Mouse (Mus musculus) intestine, embryonic 14.5 days (tissue): ENCODE data around the gene Atg13. TPM values are rescaled to one million over a fixed set of nuclear protein-coding genes. Genes with fewer than 3 reads are reported as not detected.
"Not testable (repeated sequence)": the region's sequence is repeated elsewhere in the genome, so short reads cannot be mapped to it uniquely, and the experiment has no call there.

ENCODE experiments used
- ATAC-seq: fragments of 200-750 bp; cut with Nextera tagmentation; replicated peaks from 2 replicates; pipeline ENCODE4 v1.8.0; 2017; ENCODE audit warnings: low read depth, moderate number of reproducible peaks, moderate TSS enrichment, moderate library complexity; ENCODE audit not compliant: low FRiP score, low TSS enrichment
- DNase-seq: peaks from one replicate; pipeline ENCODE4 v3.0.0-alpha.2; 2018; ENCODE audit warnings: low spot score
- H3K27ac ChIP-seq: fragments of 300-500 bp; sonication (generic); 2 replicates; pipeline ENCODE4 v1.5.1; 2014; ENCODE audit warnings: low read depth, mild to moderate bottlenecking, control low read depth
- H3K27me3 ChIP-seq: fragments of 300-500 bp; sonication (generic); replicated peaks from 2 replicates; pipeline ENCODE4 v1.6.1; 2014; ENCODE audit warnings: low read length, control low read depth; ENCODE audit not compliant: control insufficient read depth, insufficient read depth
- H3K36me3 ChIP-seq: fragments of 300-500 bp; sonication (generic); 2 replicates; pipeline ENCODE4 v1.6.1; 2014; ENCODE audit warnings: low read length, control low read depth; ENCODE audit not compliant: control insufficient read depth, insufficient read depth
- H3K4me1 ChIP-seq: fragments of 300-500 bp; sonication (generic); replicated peaks from 2 replicates; pipeline ENCODE4 v1.6.1; 2014; ENCODE audit warnings: low read length, control low read depth, mixed read lengths; ENCODE audit not compliant: control insufficient read depth, insufficient read depth
- H3K4me2 ChIP-seq: fragments of 300-500 bp; sonication (generic); 2 replicates; pipeline ENCODE4 v1.6.1; 2014; ENCODE audit warnings: low read length
- H3K4me3 ChIP-seq: fragments of 300-500 bp; sonication (generic); 2 replicates; pipeline ENCODE4 v1.5.1; 2014; ENCODE audit warnings: low read depth, low read length, control low read depth, mixed read lengths
- H3K9ac ChIP-seq: fragments of 300-500 bp; sonication (generic); 2 replicates; pipeline ENCODE4 v1.6.1; 2014; ENCODE audit warnings: mild to moderate bottlenecking, low read length
- H3K9me3 ChIP-seq: fragments of 300-500 bp; sonication (generic); 2 replicates; pipeline ENCODE4 v1.6.1; 2016; ENCODE audit warnings: low read length, control low read depth; ENCODE audit not compliant: control insufficient read depth
- WGBS: fragments of 180-500 bp; shearing (Covaris S2); extraction: QIAGEN DNeasy Blood & Tissue Kit; methylation state at CpG from one replicate; pipeline ENCODE4 v1.1.7; 2014; 5-methylcytosine and 5-hydroxymethylcytosine counted together
- polyA plus RNA-seq: library from polyadenylated mRNA; unstranded; fragments of >200 nt; fragmentation: Nextera tagmentation; extraction: Ambion mirVana; gene quantifications from 2 replicates; pipeline ENCODE4 v1.2.1, GENCODE M21; 2014

The Atg13 gene
- polyA plus RNA-seq, 1 experiment from 2014 or later, result 24.9 TPM

DNA sequence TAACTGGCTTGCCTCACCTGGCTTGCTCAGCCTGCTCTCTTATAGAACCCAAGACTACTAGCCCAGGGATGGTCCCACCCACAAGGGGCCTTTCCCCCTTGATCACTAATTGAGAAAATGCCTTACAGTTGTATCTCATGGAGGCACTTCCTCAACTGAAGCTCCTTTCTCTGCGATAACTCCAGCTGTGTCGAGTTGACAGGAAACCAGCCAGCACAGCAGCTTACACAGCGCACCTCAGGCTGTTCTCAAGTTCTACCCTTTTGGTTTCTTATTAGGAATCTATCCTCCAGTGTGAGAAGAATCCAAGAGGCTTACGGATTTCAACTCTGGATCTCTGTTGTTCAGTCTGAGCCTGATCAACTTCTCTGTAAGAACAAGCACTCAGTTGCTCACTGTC lies 15.1 kb upstream of the Atg13 start:
- WGBS, result 48% methylated on average over 4 of the region's 4 CpGs
- H3K9ac ChIP-seq, H3K4me2 ChIP-seq, H3K36me3 ChIP-seq, ATAC-seq, H3K9me3 ChIP-seq, H3K4me3 ChIP-seq, H3K4me1 ChIP-seq, H3K27me3 ChIP-seq, DNase-seq, H3K27ac ChIP-seq: not testable (repeated sequence)

DNA sequence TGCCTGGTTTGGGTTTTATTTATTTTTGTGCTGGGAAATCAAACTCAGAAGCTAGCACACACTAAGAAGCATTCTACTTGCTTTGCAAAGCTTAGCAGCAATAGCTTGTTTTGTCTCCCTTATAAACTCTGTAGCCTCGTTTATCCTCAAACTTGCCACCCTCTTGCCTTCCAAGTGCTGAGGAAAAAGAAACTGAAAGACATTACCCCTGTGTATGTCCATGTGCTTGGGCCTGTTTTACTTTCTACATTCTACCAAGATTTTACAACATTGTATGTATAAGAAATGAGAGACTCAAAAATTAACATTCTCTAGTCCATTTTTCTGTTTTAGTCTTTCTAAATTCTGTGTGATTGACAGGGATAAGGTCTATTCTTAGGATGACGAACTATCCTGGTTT lies 14.3 kb upstream of the Atg13 start:
- no peaks in the 10 kb centered on the region for H3K9me3 ChIP-seq
- 67% methylated on average over 2 of the region's 2 CpGs for WGBS

DNA sequence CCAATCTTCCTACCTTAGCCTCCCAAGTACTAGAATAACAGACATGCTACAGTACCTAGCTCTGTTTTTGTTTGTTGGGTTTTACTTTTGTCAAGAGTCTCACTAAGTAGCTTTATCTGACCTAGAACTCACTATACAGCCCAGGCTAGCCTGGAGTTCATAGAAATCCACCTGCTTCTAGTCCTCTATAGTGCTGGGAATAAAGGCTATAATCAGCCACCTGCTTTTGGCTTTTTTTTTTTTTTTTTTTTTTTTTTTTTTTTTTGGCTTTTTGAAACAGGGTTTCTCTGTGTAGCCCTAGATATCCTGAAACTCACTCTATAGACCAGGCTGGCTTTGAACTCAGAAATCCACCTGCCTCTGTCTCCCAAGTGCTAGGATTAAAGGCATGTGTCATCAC lies 13.6 kb upstream of the Atg13 start:
- Histone ChIP-seq H3K9ac (no peak overlapping the region), H3K27ac (no peak overlapping the region), H3K4me3 (no peak overlapping the region), H3K27me3 (no peaks in the 10 kb centered on the region), H3K4me1 (no peaks in the 10 kb centered on the region), H3K9me3 (no peaks in the 10 kb centered on the region), H3K36me3 (peaks cover 13% of the 10 kb centered on the region), H3K4me2 (no peak overlapping the region)
- ATAC-seq (no peak), DNase-seq (no peak)

More for the DNA sequence above, 14.3 kb upstream of the Atg13 start:
- H3K9ac ChIP-seq, result no peak overlapping the region
- peaks cover 13% of the 10 kb centered on the region for H3K36me3 ChIP-seq
- no peaks in the 10 kb centered on the region for H3K4me1 ChIP-seq
- no peak for ATAC-seq
- no peaks in the 10 kb centered on the region for H3K27me3 ChIP-seq
- DNase-seq, result no peak
- no peak overlapping the region for H3K27ac ChIP-seq
- H3K4me3 ChIP-seq, result no peak overlapping the region
- H3K4me2 ChIP-seq, result no peak overlapping the region

DNA sequence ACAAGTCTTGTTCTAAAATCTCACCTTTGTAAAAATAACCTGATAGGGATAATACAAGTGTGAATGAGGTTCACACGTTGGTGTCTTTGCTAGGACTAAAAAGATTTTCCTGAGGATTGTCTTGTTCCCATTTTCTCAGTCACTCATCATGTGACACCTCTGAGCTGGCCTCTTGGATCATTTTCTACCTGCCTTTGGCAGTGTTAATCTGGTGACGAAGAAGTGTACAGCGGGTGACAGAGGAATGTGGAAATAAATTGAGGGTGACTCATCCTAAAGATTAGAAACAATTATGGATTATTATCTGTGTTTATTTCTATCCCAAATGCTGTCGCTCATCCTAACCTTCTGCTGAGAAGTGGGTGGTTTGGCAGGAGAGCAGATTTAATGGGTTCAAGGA lies 13.0 kb upstream of the Atg13 start:
- peaks cover 18% of the 10 kb centered on the region for H3K36me3 ChIP-seq
- 74% methylated on average over 4 of the region's 4 CpGs for WGBS
- no peak overlapping the region for H3K4me2 ChIP-seq
- no peaks in the 10 kb centered on the region for H3K27me3 ChIP-seq
- H3K27ac ChIP-seq, result no peak overlapping the region
- H3K9ac ChIP-seq, result no peak overlapping the region
- DNase-seq (no peak), ATAC-seq (no peak)
- H3K4me1 ChIP-seq, result no peaks in the 10 kb centered on the region
- H3K9me3 ChIP-seq, result no peaks in the 10 kb centered on the region
- H3K4me3 ChIP-seq, result no peak overlapping the region

DNA sequence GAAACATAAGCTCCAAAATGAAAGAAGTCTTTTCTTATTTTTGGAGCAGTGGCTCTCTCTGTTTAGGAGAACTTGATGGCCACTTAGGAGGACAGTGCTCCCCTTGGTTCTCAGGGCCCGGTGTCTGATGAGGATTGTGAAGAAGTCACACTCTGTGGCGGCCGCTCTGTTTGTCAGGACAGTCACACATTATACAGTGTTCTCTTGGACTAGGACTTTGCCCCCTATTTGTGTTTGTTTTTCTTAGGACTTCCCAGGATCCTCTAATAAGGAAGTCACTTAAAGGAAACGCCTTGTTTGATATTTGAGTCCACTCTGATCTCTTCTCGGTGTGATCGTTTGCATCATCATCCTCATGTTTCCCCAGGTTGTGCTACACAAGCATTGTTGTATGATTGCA lies 7.9 kb upstream of the Atg13 start:
- Histone ChIP-seq H3K4me1 (no peaks in the 10 kb centered on the region), H3K4me3 (no peak overlapping the region), H3K27ac (no peak overlapping the region), H3K27me3 (no peaks in the 10 kb centered on the region), H3K9ac (no peak overlapping the region), H3K4me2 (0 out of 2 replicates have a peak overlapping the region, but pooled peaks have one; percentile 12), H3K36me3 (peaks cover 25% of the 10 kb centered on the region), H3K9me3 (no peaks in the 10 kb centered on the region)
- DNase-seq (no peak), ATAC-seq (peak; percentile 82)
- WGBS, result 64% methylated on average over 6 of the region's 6 CpGs

DNA sequence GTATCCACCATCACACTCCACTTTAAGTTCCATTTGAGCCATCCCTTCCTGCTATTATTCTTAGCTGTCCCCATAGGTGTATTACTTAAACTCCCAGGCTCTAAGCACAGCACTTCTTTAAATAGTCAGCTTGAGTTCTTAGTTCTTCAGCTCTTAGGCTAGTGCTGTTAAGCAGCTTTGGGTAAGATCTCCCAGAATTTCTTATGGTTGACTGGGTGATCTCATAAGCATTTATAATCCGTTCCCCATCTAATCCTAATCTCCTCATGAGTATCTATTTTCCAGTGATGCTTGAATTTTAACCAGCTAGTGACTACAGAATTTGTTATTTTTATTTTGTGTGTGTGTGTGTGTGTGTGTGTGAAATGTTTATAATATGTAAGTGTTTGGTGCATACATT lies 4.5 kb upstream of the Atg13 start:
- no peak for DNase-seq

DNA sequence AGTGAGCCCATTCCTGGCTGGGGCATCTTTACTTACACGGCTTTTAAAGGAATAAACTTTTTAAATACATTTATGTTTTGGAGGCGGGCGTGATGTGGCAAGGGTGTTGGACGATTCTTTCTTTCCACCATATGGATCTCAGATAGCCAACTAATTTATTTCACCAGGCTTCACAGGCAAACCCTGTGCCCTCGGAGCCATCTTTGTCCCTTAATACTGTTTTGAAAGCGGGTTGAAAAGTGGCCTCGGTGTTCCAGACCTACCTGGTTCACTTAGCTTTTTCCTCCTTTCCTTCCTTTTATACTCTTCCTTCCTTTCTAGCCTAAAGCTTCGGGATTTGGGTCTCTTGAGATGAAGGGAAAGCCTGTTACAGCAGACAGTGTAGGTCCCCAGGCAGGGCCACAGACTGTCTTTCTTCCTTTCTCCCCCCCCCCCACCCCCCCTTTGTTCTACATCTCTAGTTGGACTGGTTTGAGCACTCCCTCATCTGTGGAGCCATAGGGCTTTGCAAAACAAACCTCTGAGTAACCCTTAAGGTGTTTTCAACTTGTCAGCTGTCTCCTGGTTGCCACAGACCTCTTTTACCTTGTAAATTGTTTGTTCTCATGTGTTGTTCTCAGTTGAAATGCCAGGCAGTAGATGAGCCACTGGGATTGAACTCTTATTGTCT lies 1.0 kb upstream of the Atg13 start:
- Histone ChIP-seq H3K4me2 (peak overlapping the region; percentile 62), H3K36me3 (no peaks in the 10 kb centered on the region), H3K4me3 (peak overlapping the region; percentile 72), H3K27me3 (no peaks in the 10 kb centered on the region), H3K4me1 (peaks cover 12% of the 10 kb centered on the region; the same call in 1 of the 2 replicates), H3K9me3 (no peaks in the 10 kb centered on the region), H3K27ac (peak overlapping the region; percentile 74), H3K9ac (peak overlapping the region; percentile 69)
- DNase-seq, result no peak
- ATAC-seq, result peak; percentile 1; the same call in 1 of the 2 replicates
- 4% methylated on average over 8 of the region's 8 CpGs for WGBS

More for the DNA sequence above, 4.5 kb upstream of the Atg13 start:
- peaks cover 13% of the 10 kb centered on the region for H3K36me3 ChIP-seq
- no peak overlapping the region for H3K4me2 ChIP-seq
- H3K9me3 ChIP-seq, result no peaks in the 10 kb centered on the region
- no peak for ATAC-seq
- H3K9ac ChIP-seq, result no peak overlapping the region
- no peak overlapping the region for H3K27ac ChIP-seq
- H3K4me3 ChIP-seq, result no peak overlapping the region
- WGBS, result 93% methylated on average over 1 of the region's 1 CpGs
- peaks cover 8% of the 10 kb centered on the region; the same call in 1 of the 2 replicates for H3K4me1 ChIP-seq
- H3K27me3 ChIP-seq, result no peaks in the 10 kb centered on the region

DNA sequence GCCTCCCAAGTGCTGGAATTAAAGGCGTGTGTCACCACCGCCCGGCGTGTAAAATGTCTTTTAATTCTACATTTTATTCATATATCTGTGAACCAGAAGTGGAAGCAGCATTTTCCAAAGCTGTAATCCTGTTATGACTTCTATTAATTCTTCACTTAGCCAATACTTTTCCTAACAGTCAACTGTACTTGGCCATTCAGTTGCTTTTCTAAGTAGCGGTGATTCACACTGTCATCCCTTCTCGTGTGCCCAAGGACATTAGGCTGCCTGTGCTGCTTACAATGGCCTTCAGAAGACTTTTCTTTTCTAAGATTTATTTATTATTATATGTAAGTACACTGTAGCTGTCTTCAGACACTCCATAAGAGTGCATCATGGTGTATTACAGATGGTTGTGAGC lies 2.0 kb downstream of the Atg13 start:
- no peak overlapping the region for H3K9ac ChIP-seq
- no peaks in the 10 kb centered on the region for H3K27me3 ChIP-seq
- H3K4me3 ChIP-seq, result no peak overlapping the region
- no peak overlapping the region for H3K27ac ChIP-seq
- no peak for DNase-seq
- H3K4me2 ChIP-seq, result no peak overlapping the region
- H3K9me3 ChIP-seq, result no peaks in the 10 kb centered on the region
- ATAC-seq, result no peak
- no peaks in the 10 kb centered on the region for H3K36me3 ChIP-seq
- H3K4me1 ChIP-seq, result peaks cover 12% of the 10 kb centered on the region; the same call in 1 of the 2 replicates
- WGBS, result 92% methylated on average over 6 of the region's 6 CpGs

DNA sequence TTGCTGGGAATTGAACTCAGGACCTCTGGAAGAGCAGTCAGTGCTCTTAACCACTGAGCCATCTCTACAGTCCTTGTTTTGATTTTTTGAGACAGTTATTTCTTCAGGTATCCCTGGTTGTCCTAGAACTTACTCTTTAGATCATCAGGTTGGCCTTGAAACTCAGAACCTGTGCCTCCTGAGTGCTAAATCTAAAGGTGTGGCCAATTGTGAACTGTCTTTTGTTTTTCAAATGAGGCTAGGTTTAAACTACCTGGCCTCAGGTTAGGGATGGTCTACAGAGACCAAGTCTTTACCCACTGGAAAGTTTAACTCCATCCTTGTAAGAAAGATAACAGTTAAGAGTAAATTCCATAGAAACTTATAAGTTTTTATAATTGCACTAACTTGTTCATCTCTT lies 3.9 kb downstream of the Atg13 start:
- ATAC-seq (no peak), DNase-seq (no peak)
- Histone ChIP-seq H3K4me2 (no peak overlapping the region), H3K27me3 (no peaks in the 10 kb centered on the region), H3K4me1 (peaks cover 7% of the 10 kb centered on the region; the same call in 1 of the 2 replicates), H3K4me3 (no peak overlapping the region), H3K9ac (no peak overlapping the region), H3K9me3 (no peaks in the 10 kb centered on the region), H3K27ac (no peak overlapping the region), H3K36me3 (no peaks in the 10 kb centered on the region)
